Comparison of ENCODE assay signal across 8 mouse cellular contexts in the genomic region with DNA sequence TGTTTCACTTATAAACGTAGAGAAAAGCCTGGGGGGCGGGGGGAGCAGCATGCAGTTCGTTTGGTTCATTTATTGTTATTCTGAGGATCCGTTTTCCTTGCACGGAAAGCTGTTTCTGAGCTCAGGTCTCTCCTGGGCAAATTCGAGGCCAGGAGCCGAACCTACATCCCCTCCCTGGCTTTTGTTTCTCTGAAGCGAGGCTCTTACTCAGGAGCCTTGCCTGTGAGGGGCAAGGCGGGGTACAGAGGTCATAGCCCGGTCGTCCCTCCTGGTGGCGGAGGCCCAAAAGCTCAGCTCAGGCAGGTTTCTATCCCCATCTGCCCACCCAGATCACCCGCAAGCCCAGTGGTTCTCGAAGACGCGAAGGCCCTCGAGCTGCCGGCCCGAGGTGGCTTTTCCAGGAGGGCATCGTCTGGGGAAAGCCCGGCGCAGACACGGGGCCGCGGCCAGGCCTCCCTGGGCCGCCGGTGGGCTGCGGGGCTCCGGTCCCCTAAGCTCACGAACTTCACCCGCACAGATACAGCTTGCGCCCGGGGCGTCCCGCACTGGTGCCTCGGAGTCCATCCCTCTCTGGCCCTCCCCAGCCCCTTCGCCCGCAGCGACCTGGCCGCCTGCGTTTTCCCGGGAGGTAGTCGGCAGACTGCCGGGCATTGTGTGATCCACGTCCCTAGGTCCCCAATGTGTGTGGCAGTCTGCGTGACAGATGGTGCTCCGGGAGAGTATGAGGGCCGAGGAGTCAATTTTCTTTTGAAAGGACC. TPM values are rescaled to one million over a fixed set of nuclear protein-coding genes. Genes with fewer than 3 reads are reported as not detected.
A peak's percentile ranks its signal among the peaks of the same experiment; 100 is the strongest.
DNase-seq lines count a peak whose midpoint lies in the region; ATAC-seq lines count a peak whose summit lies in the region.

No protein-coding gene starts in this region.

- peaks cover 22% of the 10 kb centered on the region for H3K27me3 ChIP-seq in forebrain, embryonic 15.5 days
- H3K27me3 ChIP-seq in limb, embryonic 13.5 days = peaks cover 90% of the 10 kb centered on the region
- peaks cover 61% of the 10 kb centered on the region for H3K27me3 ChIP-seq in stomach, embryonic 15.5 days (replicated peaks)

- H3K9ac ChIP-seq in forebrain, embryonic 15.5 days (replicated peaks) = peak overlapping the region; percentile 53
- H3K9ac ChIP-seq in limb, embryonic 13.5 days = peak overlapping the region; percentile 25
- H3K9ac ChIP-seq in stomach, embryonic 15.5 days = no peak overlapping the region

- ATAC-seq in forebrain, embryonic 15.5 days (replicated peaks) = peak; percentile 46
- peak; percentile 58; the same call in 1 of the 2 replicates for ATAC-seq in limb, embryonic 13.5 days (ENCODE audit: low FRiP score, low read depth)
- no peak for ATAC-seq in stomach, embryonic 15.5 days (ENCODE audit: insufficient read depth, low FRiP score, low read depth)

- under 1% methylated on average over 48 of the region's 48 CpGs for WGBS in forebrain, embryonic 15.5 days
- under 1% methylated on average over 48 of the region's 48 CpGs for WGBS in limb, embryonic 13.5 days
- 2% methylated on average over 48 of the region's 48 CpGs for WGBS in stomach, embryonic 15.5 days

- H3K4me2 ChIP-seq in forebrain, embryonic 15.5 days (replicated peaks) = peak overlapping the region; percentile 48
- peak overlapping the region; percentile 65 for H3K4me2 ChIP-seq in limb, embryonic 13.5 days (replicated peaks)
- H3K4me2 ChIP-seq in stomach, embryonic 15.5 days = peak overlapping the region; percentile 60

- H3K36me3 ChIP-seq in forebrain, embryonic 15.5 days = no peaks in the 10 kb centered on the region
- H3K36me3 ChIP-seq in limb, embryonic 13.5 days = no peaks in the 10 kb centered on the region
- no peaks in the 10 kb centered on the region for H3K36me3 ChIP-seq in stomach, embryonic 15.5 days

- H3K9me3 ChIP-seq in forebrain, embryonic 15.5 days = no peaks in the 10 kb centered on the region
- no peaks in the 10 kb centered on the region for H3K9me3 ChIP-seq in limb, embryonic 13.5 days
- H3K9me3 ChIP-seq in stomach, embryonic 15.5 days = no peaks in the 10 kb centered on the region

- peak; percentile 8 for DNase-seq in layer of hippocampus, adult 9-11 months
- DNase-seq in layer of hippocampus, adult 9-10 months (ENCODE audit: low spot score) = no peak
- peak; percentile 77 for DNase-seq in cerebellum, adult 9-10 months
- DNase-seq in frontal cortex, postnatal 25 days (ENCODE audit: low spot score in 2 of 2) = no peak
- no peak for DNase-seq in frontal cortex, postnatal 10 days (ENCODE audit: low spot score in 2 of 2)

- H3K4me3 ChIP-seq in forebrain, embryonic 15.5 days = peak overlapping the region; percentile 43
- H3K4me3 ChIP-seq in limb, embryonic 13.5 days = peak overlapping the region; percentile 41
- peak overlapping the region; percentile 32 for H3K4me3 ChIP-seq in stomach, embryonic 15.5 days (replicated peaks)

- H3K27ac ChIP-seq in forebrain, embryonic 15.5 days (replicated peaks) = peak overlapping the region; percentile 76
- H3K27ac ChIP-seq in limb, embryonic 13.5 days = no peak overlapping the region
- no peak overlapping the region for H3K27ac ChIP-seq in stomach, embryonic 15.5 days

- peaks cover 23% of the 10 kb centered on the region for H3K4me1 ChIP-seq in forebrain, embryonic 15.5 days
- peaks cover 20% of the 10 kb centered on the region for H3K4me1 ChIP-seq in limb, embryonic 13.5 days
- peaks cover 19% of the 10 kb centered on the region for H3K4me1 ChIP-seq in stomach, embryonic 15.5 days

RNA-seq across cellular contexts. Expression of gene Nhlh2, which starts 1.6 kb away (rescaled TPM):
- polyA plus RNA-seq in forebrain, embryonic 15.5 days (2015; fragmentation: Nextera tagmentation; extraction: Ambion mirVana) = 24.3 and 25.4 TPM in 2 replicates
- polyA plus RNA-seq in limb, embryonic 13.5 days (2015; fragmentation: Nextera tagmentation; extraction: Ambion mirVana) = 0.04 and 0.18 TPM in 2 replicates
- polyA plus RNA-seq in stomach, embryonic 15.5 days (2015; fragmentation: Nextera tagmentation; extraction: Ambion mirVana) = 0.05 and 0.10 TPM in 2 replicates

Comparison
In these comparisons a context has a peak if more than half of its experiments do, and no peak if none do; other contexts are left out.
1. DNase-seq: peak in layer of hippocampus, adult 9-11 months (single experiment) and cerebellum, adult 9-10 months (single experiment); none in layer of hippocampus, adult 9-10 months (single experiment), frontal cortex, postnatal 25 days (0 of 2) and frontal cortex, postnatal 10 days (0 of 2).
2. RNA of gene Nhlh2, which starts 1.6 kb away (polyA plus RNA-seq): 24.3 to 25.4 TPM in forebrain, embryonic 15.5 days; 0.05 to 0.10 TPM in stomach, embryonic 15.5 days and 0.04 to 0.18 TPM in limb, embryonic 13.5 days; every median in the first group is over 10 times any median in the second.
3. Peak in every context shown above with its lines, with median percentiles within 50 percentile points of each other: H3K4me2 ChIP-seq and H3K4me3 ChIP-seq.